Mouse (Mus musculus): ENCODE data around the gene Nedd4. TPM values are rescaled to one million over a fixed set of nuclear protein-coding genes. Genes with fewer than 3 reads are reported as not detected.

The Nedd4 gene
- total RNA-seq, 2 experiments from 2014 or later: 392 to 399 TPM

DNA sequence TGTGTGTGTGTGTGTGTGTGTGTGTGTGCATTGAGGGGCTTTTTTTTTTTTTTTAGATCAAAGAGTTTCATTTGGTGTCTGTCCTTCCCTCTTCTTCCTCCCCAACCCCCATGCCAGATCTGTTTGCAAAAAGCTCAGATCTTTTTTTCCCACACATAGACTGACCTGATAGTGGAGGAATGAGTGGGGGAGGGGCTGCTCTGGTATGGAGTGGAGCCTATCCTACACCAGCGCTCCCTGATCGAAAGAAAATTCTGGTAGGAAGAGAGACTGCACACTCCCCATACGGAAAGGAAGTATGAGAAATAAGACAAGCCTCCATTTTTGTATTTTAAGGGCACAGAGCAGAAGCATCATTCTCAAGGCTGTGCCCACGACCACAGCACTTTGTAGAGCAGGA lies 119.3 kb downstream of the Nedd4 start:
- DNase-seq: no peak
- intact Hi-C loops (cut with DNase I): no loop called here

GRCm38 (mm10) chr9:72782121-72782520 lies 120.0 kb downstream of the Nedd4 start:
- no peak for DNase-seq
- intact Hi-C loops (cut with DNase I): no loop called here

GRCm38 (mm10) chr9:72787732-72788131 lies 125.6 kb downstream of the Nedd4 start:
- DNase-seq: no peak
- intact Hi-C loops (cut with DNase I): loop anchor here (2.0 kb wide), 1 partner anchor 33 kb away; no protein-coding TSS in a partner anchor

DNA sequence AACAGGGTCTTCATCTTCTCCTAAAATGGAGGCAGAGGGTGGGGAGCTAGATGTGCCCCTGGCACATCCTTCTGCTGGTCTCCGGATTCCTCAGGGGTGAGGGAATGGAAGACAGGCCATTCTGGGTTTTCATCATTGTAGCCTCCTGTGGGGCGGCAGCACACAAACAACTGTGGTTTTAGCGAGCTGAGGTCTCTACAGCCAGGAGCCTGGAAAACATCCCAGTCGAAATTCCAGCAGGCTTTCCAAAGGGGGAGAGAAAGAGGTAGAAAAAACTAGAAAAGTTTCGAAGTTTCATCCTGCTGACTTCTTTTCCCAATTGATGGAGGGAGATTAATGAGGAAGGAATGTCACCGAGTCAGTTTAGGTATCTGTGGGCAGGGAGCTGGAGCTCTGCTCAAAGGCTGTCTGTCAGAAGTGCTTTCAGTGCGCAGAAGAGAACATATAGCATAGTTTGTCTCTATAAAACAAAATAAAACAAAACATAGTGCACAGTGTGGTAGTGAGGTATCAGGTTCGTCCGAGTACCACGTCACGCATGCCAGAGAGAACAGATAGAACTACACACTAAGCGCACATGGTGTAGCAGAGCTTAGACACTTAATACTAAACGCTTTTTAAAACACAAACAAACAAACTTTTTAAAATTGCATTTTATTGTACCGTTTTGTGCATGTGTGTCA lies 128.5 kb downstream of the Nedd4 start:
- intact Hi-C loops (cut with DNase I): no loop called here

GRCm38 (mm10) chr9:72791213-72791582 lies 129.1 kb downstream of the Nedd4 start:
- DNase-seq: no peak
- intact Hi-C loops (cut with DNase I): no loop called here

More for the DNA sequence above, 128.5 kb downstream of the Nedd4 start:
- DNase-seq: no peak

DNA sequence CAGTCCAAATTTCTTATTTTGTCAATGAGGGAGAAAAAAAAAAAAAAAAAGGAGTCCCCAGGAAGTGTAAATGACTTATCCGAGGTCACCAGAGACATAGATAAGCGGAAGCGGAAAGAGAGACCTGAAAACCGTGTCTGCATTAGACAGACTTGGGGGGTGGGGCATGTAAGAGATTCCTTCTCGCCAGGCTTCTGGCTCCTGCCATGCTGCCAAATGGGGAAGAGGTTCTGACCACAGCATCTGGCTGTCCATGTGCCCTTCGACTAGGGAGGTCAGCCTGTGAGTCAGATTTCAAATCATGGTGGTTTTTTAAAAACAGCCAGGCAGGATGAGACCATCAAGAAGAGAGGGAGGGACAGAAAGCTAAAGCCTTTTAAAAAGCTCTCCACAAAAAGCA lies 129.5 kb downstream of the Nedd4 start:
- peak; percentile 27 for DNase-seq
- intact Hi-C loops (cut with DNase I): no loop called here

- intact Hi-C loops (cut with DNase I): no loop called here
- no peak for DNase-seq
Measured at GRCm38 (mm10) chr9:72795243-72795642, 133.1 kb downstream of the Nedd4 start.

DNA sequence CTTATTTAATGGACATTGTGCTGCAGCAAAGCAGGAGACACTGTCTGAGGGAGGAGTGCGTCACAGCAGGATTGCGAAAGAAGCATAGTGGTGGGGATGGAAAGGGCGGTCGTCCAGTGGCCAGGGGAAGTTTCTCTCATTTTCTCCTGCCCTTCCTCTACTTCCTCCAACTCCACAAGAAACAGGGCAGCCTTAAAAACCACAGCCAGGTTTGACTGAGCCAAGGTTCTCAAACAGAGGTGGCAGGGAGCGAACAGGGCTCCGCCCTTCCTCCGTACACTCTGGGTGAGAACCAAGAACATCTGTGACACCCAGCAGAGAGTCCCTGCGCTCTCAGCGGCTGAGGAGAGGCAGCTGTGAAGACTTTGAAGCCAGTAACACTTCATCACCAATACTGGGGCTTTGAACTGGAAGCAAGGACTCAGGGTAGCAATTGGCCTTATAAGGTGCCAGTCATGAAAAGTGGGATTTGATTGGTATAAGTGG lies 135.0 kb downstream of the Nedd4 start:
- intact Hi-C loops (cut with DNase I): no loop called here

More for the DNA sequence above, 135.0 kb downstream of the Nedd4 start:
- DNase-seq: no peak

Other genes starting within 250 kb of the Nedd4 start
- gene Mns1, start 224.3 kb upstream of the Nedd4 start, total RNA-seq (2021): 1 to 10 TPM; 2.3 TPM
- gene Tex9, start 170.1 kb upstream of the Nedd4 start, total RNA-seq (2021): 10 to 100 TPM; 13.7 to 20.0 TPM
- gene Rfx7, start 130.1 kb upstream of the Nedd4 start, total RNA-seq (2021): 10 to 100 TPM; 54.6 to 59.8 TPM
- under 1 TPM; 0.48 to 0.52 TPM for gene Prtg, start 144.5 kb downstream of the Nedd4 start, total RNA-seq (2021)